Mouse (Mus musculus) v-Abl transformed pro-B cells (cell line): Measurements from ENCODE around the gene Stk32c.

Experiments
- in situ Hi-C, 2 experiments: fragments of 400-800 bp; cut with MboI; formaldehyde crosslinking; loops; one replicate each; pipeline ENCODE4 v1.15.1; 2025; ENCODE audit not compliant: unreplicated experiment in 2 of 2

Gene Stk32c

DNA sequence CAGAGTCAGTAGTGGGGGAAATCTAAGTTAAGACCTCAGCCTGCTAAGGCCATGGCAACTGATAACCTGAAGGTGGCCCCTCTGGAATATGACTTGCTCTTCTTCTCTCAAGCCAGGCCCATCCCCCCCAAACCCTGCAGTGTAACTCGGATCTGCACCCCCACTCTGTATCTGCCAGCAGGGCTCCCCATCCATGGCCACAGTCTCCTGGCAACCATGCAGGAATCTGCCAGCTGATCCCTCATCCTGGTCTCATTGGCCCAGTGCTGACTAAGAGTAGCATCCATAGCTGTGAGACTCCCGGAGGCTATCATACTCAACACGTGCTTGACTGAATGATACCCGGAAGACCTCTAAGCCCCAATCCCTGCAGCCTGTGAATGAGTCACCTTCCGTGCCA, 54.2 kb downstream of the Stk32c start:
- in situ Hi-C loops: no loop called here

DNA sequence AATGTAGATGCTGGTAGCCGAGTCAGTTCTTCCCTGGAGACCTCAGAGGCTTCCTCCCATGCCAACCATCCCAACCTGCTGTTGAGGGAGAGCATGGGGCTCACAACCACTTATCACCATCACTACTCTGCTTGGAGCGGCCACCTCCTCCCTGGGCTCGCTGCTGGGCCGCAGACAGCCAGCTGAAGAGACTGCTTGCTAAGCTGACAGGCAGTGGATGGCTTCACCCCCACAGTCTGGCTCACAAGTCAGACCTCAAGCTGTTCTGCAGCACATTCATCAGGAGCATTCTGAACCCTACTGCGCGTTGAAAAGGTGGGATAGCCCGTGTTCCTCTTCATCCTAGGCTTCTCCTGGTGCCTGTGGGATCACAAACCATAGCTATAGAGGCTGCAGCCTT, 54.6 kb downstream of the Stk32c start:
- in situ Hi-C loops: no loop called here

DNA sequence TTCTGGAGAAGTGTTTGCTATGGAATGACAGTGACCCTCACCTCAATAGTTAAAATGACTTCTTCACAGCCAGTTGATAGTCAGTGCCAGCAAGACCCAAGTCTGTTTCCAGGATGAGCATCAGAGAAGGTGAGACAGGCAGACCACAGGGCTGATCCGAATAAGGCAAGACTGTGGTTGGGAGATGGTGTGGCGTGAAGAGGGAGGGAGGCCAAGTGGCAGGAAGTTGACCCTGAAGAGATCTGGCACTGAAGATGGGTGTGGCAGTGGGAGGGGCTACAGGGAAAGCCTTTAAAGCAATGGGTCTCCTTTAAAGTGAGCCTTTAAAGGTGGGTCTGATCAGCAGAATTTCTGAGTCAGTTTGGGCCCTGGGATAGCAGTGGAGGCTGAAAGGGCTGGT, 55.6 kb downstream of the Stk32c start:
- in situ Hi-C loops: no loop called here

DNA sequence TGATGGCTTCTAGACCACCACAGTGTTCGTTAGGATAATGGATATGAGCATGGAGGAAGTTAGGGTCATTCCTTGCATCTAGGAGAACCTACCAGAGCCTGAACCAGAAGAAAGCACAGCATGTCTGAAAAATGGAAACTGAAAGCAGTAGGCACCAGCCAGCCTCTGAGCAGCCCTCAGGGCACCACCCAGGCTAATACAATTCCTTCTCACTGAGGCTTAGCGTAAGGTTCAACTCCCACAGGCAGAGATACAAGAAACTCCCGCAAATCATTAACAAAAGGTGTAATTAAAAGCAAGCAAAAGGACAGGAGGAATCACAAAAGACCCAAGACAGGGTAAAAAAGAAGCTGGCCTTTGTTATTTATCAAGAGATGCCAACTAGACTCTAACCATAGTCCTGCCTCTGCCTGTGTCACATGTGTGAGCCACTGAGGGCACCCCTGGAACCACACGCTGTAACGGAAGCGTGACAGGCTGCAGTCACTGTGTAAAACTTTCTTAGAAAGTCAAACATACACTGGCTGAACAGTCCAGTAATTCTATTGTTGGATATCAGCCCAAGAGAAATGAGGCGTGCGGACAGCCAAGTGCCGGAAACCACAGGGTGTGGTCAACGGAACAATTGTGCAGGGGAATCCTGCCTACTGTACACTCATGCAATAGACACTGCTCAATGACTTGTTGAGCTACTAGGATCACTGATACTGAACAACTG, 56.6 kb downstream of the Stk32c start:
- in situ Hi-C loops: no loop called here

DNA sequence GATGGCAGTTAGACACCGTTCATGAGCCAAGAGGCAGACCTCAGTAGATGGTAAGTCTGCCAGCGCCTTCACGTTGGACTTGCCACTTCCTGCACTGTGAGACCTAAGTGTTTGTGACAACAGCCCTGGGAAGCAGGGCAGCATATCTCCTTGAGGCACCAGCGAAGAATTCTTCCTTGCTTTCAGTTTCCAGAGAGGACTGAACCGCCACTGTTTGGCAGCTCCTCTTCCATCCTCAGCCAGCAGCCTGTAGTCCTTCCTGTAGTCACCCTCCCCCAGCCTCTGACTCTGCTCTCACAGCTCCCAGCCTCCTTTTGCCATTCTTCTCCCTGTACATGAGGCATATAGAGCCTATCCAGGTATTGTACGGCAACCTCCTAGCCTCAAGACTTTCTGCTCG, 60.2 kb downstream of the Stk32c start:
- in situ Hi-C loops: no loop called here

DNA sequence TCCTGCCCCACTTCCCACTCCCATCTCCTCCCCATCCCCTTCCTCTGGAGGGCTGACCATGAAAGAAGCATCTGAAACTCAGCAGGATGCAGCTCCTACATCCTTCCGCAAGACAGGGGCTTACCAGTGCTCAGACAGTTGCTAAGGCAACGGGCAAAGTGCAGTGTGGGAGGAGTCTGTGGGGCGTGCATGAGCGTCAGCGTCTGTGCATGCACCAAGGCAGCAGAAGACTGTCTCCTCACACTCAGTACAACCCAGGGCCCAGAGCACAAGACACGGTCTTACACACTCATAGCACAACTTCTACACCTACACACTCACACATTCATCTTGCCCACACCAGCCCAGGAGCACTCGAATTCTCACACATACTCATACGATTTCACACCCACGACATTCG, 62.0 kb downstream of the Stk32c start:
- in situ Hi-C loops: no loop called here

DNA sequence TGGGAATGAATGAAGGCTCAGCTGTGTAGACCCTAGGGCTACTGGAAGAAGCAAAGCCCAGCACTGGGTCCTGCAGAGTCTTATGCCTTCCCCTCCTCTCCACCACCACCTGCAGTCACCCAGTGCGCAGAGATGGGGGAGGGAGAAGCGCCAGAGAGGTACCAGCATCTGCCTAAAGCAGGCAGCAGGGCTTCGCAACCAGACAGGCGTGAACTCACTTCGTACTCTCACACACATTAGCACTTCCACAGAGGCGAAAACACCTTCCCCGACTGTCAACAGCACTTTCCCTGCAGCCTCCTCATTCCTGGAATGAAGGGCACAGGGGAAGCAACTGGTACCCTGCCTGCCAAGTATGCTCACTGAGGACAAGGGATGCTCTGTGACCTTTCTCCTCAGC, 63.7 kb downstream of the Stk32c start:
- in situ Hi-C loops: no loop called here

DNA sequence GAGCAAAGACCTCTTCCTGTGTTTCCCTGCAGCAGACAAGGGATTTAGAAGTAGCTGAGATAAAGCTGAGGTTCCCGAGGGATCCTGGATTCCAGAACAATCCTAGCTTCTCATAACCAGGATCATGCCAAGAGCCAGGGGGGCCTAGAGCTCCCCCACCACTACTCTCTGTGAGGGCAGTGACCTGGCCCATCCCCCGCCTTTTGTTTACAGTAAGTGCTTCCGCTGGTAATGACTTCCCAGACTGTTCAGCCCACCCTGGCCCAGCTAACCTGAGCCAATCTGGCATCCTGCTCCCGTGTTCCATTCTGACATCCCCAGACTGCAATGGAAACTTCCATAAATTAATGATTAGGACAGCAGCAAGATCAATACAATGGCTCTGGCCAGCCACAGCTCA, 65.7 kb downstream of the Stk32c start:
- in situ Hi-C loops: no loop called here

DNA sequence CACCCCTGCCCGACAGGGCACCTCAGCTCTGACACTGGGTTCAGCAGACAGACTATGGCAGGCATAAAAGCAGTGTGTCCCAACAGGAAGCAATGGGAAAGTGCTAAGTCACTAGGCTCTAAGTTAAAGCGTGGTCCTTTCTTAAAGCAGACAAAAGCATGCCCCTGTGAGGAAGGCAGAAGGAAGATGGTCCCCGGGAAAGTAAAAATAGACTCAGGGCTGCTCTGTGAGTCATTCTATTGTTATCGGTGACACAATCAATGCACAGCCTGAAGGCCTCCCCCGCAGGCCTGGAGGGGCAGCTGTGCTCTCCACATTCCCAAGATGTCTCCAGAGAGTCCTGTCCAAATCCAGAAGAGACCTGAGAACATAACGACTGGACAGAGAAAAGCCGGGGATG, 67.2 kb downstream of the Stk32c start:
- in situ Hi-C loops: no loop called here

DNA sequence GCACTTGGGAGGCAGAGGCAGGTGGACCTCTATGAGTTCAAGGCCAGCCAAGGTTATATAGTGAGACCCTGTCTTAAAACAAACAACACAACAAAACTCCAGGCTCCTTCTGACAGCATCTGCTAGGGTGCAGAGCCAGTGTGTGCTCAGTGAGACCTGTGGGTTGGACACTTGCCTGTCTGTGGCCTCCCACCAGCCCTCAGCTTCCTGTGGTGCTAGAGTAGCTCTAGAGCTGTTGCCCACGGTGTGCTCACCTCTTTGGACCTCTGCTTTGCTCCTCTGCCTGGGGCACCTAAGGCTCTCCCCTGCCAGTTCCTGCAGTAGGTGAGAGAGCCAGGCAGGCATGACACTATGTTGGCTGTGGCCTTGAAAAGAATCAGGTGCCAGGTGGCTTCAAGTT, 69.3 kb downstream of the Stk32c start:
- in situ Hi-C loops: no loop called here

DNA sequence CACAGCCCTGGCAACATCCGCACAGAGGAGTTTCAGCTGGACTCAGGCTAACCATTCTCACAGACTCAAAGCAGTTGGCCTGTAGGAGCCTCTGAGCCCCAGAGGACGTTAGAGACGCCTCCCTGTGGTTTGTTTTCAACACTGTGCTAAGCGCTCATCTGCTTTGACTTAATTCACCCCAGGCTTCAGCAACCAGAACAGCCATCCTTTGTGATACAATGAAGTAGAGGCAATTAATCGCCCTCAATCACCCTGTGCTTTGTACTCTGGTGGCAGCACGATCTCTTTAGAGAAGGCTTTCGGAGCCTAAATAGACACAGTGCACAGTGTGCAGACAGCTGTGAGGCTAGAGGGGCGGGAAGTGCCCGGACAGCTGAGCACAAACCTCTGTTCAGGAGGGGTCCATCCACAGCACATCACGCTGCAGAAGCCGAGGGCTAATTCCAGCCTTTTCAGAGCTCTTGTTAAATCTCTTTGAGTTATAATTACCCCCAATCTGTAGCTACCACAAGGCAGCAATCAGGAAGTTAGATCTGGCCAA, 73.1 kb downstream of the Stk32c start:
- in situ Hi-C loops: no loop called here

DNA sequence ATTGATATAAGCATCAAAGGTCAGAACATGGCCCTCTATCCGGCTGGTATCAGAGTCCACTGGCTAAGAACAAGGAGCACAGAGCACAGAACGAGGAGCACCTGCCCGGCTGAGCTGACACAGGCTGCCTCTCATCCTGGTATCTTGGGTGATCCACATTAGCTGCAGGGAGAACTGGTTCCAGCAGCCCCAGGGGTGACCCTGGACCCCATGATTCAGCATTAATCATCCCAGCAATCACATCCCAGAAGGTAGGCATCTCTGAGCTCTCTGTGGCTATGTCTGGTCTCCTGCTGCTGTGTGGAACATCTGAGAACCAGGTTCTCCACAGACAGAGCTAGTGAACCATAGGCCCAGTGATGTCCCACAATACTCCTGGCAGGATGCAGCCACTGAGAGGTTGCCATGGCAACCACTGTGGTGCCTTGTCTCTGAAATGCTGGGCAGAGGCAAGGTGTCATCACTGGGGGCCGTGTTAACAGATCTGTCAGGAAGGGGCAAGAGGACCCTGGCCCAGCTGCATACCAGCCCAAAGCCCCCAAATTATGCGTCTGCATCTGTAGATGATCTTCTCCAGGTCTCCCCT, 76.1 kb downstream of the Stk32c start:
- in situ Hi-C loops: no loop called here

DNA sequence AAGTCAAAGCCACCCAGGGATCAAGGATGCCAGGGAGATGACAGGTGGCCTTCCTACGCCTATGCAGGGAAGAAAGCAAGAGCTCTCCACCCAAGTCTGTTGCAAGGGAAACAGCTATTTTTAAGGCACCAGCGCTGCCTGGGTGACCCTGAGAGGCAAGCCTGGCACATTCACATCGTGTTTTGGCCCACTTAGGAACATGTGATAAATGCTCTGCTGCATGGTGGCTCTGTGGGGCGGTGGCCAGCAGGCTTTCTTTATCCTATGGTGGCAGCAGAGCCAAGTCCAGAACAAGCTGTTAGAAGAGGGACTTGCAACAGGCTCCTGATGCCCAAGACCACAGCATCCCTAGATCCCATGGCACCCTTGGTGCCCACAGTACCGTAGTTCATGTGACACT, 77.9 kb downstream of the Stk32c start:
- in situ Hi-C loops: no loop called here

DNA sequence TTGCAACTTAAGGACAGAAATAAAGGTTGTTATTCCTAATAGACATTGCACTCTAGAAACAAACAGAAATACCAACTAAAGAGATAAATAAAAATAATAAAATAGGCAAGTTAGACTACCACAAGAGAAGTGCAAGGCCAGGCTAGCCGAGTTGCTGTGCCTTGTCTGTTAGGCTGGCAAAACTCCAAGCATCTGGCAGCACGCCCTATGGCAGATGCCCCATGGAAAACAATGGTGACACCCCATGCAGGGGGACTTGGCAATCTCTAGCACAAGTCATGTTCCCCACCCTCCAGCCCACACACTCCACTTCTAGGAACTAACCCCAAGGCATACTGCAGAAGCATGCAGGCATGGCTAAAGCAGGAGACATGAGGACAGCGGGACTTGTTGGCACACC, 79.7 kb downstream of the Stk32c start:
- in situ Hi-C loops: loop anchor here in 1 of 2 experiments (5.0 kb wide), 1 partner anchor 59 kb away; no protein-coding TSS in a partner anchor

DNA sequence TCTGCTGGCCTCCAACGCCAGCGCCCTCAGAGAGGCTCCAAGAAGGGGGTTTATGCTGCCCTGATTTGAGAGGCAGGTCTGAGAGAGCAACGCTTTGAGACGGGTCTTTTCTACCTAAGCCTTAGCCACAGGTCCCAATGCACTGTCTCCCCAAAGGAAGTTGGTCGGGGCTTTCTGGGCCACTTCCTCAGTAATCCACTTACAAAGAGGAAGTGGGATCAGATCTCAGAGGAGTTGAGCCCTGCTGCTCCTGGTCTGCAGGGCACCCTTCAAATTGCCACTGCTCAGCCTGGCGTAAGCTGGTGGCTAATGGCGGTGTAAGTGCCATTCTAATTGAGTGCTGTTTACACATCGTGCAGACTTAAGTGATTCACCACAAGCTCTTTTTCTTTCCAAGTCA, 81.6 kb downstream of the Stk32c start:
- in situ Hi-C loops: loop anchor here in 1 of 2 experiments (5.0 kb wide), 1 partner anchor 61 kb away; no protein-coding TSS in a partner anchor

DNA sequence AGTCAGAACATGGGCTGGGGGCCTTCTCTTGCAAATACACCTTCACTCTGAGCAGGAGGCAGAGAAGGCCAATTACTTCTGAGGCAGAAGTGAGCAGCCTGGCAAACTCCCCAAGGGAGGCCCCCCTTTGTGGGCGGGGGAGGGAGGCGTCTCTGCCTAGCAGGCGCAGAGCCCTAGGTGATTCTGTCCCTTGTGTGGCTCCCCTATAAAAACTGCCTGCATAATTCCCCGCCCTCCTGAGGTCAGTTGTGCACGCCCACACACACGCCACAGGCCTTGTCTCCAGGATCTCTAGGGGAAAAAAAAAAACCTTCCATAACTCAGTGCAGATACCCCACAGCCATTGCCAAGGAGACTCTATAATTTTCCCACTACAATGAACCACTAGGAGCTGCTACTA, 82.7 kb downstream of the Stk32c start:
- in situ Hi-C loops: loop anchor here in 1 of 2 experiments (5.0 kb wide), 1 partner anchor 62 kb away; no protein-coding TSS in a partner anchor

DNA sequence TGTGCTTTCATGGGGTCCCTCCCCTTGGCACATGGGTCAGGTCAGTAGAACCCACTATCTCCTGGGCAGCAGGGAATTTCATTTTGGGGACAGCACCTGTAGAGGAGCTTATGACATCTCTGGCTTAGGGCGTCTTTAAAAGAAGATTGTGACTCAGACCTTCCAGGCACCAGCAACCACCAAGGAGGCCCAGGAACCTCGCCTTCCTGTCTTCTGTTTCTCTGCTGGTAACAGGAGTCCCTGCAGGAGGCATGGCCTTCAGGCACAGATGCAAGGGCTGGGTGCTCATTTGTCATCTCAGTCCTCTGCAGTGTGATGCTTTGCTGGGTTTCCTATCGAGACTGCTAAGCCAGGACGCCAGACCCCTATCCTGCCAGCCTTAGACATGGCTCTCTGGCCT, 84.1 kb downstream of the Stk32c start:
- in situ Hi-C loops: no loop called here

DNA sequence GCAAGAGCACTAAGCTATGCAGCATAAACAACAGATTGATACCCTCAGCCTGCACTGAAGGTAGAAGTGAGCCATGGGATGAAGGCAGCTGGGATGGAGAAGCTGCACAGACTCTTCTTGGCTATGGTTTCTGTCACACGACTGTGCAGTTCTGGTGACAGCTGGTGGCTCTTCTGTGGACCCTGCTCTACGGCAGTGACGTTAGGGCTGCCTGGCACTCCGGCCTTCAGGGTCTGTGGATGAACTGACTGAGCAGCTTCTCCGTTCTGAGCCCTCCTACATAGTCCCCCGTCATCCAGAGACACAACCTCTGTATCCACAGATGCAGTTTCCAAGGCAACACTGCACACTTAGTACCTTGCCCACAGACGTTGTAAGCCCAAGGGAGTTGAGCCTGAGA, 86.6 kb downstream of the Stk32c start:
- in situ Hi-C loops: no loop called here

DNA sequence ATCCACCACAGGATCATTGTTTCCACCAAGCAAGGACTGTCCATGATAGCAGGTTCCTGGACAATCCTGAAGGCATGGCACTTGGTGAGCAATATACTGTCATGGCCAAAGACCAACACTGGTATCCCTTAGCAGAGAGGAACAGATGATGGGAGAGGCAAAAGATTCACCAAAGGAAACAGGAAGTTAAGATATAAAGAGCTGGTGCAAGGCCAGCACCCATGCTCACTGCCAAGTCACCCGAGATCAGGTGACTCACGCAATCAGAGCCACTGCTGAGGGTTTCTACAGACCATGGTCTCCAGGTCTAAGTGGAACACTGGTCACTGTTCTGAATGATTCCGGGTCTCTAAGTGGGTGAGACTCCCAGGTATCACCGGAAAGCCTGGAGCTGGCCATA, 87.2 kb downstream of the Stk32c start:
- in situ Hi-C loops: no loop called here

DNA sequence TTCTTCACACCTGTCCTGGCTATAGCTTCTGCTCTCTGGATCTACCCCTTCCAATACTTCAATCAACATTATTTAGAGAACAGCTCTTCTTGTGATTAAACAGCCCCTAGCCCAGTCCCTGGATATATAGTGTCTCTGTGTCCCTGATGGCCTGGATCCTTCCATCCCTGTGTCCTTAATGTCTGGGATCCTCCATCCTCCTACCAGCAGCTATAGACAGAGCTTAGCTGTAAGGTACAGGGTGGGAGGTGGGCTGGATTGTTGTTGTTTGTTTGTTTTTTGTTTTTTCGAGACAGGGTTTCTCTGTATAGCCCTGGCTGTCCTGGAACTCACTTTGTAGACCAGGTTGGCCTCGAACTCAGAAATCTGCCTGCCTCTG, 93.3 kb downstream of the Stk32c start:
- in situ Hi-C loops: loop anchor here (5.0 to 25.0 kb wide), 3 partner anchors 175 to 368 kb away; no protein-coding TSS in a partner anchor

DNA sequence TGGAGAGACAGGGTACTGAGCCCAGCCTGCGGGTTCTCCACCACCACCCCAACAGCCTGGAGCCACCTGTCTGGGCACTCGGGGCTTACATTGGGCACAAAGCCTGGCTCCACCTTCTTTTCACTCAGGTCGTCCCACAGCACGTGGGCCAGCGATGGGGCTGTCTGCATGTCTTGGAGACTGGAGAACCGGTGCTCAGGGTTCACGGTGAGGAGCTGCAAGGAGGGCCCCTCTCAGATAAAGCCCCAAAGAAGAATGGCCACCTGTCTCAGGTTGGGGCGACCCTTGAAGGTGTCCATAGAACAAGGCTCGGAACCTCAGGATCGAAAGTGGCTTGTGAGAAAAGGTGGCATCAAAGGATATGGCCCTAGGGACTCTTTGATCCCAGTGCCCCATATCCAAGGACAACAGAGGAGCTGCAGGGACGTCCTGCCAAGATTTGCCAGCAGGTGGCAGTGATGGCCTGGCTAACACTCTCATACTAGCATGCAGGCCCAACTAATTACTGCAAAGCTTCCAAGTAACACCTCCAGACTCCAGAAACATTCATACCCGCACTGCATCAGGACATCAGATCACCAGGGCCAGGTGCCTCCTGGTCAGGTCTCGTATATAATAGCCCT, 93.8 kb downstream of the Stk32c start:
- in situ Hi-C loops: loop anchor here (10.0 to 25.0 kb wide), 2 partner anchors 176 to 368 kb away; no protein-coding TSS in a partner anchor
